Mouse (Mus musculus): ENCODE data around the gene Phf12. TPM values are rescaled to one million over a fixed set of nuclear protein-coding genes. Genes with fewer than 3 reads are reported as not detected.
"Not testable (repeated sequence)": the region's sequence is repeated elsewhere in the genome, so short reads cannot be mapped to it uniquely, and the experiment has no call there.

Gene Phf12
- total RNA-seq, 2 experiments from 2014 or later = 39.5 to 41.7 TPM

GRCm38 (mm10) chr11:78029240-78029639 lies 46.7 kb downstream of the Phf12 start:
- no peak for DNase-seq
- intact Hi-C loops (cut with DNase I) = no loop called here

DNA sequence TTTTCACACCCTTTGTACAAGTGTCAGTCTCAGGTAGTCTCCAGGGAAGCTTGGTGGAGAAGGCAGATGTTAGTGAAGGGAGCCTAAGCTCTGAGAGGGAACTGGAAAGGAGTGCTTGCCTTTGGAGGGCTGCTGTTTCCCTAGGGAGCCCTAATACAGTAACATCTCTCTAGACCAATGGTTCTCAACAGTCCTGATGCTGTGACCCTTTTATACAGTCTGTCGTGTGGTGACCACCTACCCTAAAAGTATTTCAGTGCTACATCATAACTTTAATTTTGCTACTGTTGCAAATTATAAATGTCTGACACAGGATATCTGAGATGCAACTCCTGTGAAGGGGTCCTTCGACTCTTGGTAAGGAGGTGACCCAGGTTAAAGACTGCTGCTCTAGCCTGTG lies 48.0 kb downstream of the Phf12 start:
- intact Hi-C loops (cut with DNase I) = no loop called here

DNA sequence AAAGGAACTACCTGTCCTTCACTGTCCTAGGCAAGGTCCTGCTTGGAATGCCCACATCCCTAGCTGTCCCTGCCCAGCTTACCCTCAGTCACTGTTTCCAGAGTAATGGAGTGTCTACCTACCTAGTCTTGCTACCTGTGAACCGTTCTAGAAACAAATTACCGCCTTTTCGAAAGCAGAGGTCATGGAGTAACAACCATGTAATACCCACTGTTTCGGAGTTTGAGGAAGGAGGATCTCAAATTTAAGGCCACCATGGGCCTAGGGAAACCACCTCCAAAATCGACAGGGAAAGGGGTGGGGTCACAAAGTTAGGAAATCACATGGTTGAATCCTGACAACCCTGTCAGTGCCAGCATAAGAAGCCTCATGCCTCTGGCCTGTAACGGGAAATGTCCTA lies 48.8 kb downstream of the Phf12 start:
- DNase-seq = no peak
- intact Hi-C loops (cut with DNase I) = no loop called here

More for the DNA sequence above, 48.0 kb downstream of the Phf12 start:
- DNase-seq = no peak

GRCm38 (mm10) chr11:78031947-78032808 lies 49.6 kb downstream of the Phf12 start, which contains the start of gene Dhrs13:
Gene Dhrs13, plus strand, starts transcription at chr11:78032280.
- intact Hi-C loops (cut with DNase I) = no loop called here
- peak; percentile 95 to 96 for DNase-seq

GRCm38 (mm10) chr11:78032809-78033195 lies 50.2 kb downstream of the Phf12 start:
- intact Hi-C loops (cut with DNase I) = no loop called here
- DNase-seq = no peak

- DNase-seq = no peak
- intact Hi-C loops (cut with DNase I) = no loop called here
These were observed 51.5 kb downstream of the Phf12 start for GRCm38 (mm10) chr11:78033931-78034617.

- intact Hi-C loops (cut with DNase I) = no loop called here
- DNase-seq = no peak
These were observed 54.2 kb downstream of the Phf12 start for GRCm38 (mm10) chr11:78036791-78037190.

GRCm38 (mm10) chr11:78037831-78038752 lies 55.5 kb downstream of the Phf12 start, which contains the start of gene Flot2:
Gene Flot2, plus strand, starts transcription at chr11:78037931.
- DNase-seq = peak; percentile 66 to 74
- intact Hi-C loops (cut with DNase I) = no loop called here

- intact Hi-C loops (cut with DNase I) = no loop called here
These were observed 58.3 kb downstream of the Phf12 start for GRCm38 (mm10) chr11:78040878-78041277.

DNA sequence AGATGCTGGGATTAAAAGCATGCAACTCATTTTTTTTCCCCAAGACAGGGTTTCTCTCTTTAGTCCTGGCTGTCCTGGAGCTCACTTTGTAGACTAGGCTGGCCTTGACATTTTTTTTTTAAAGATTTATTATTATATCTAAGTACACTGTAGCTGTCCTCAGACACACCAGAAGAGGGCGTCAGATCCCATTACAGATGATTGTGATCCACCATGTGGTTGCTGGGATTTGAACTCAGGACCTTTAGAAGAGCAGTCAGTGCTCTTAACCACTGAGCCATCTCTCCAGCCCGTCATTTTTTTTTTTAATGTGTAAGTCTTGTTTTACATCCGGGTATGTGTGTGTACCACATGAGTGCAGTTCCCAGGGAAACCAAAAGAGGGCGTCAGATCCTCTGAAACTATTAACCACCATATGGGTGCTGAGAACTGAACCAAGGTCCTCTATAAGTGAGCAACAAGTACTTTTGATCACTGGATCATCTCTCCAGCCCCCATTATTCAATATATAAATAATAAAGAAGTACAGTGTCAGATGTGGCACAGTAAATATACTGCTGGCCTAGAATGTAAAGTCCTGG lies 59.8 kb downstream of the Phf12 start:
- intact Hi-C loops (cut with DNase I); DNase-seq: not testable (repeated sequence)

More at GRCm38 (mm10) chr11:78040878-78041277, 58.3 kb downstream of the Phf12 start:
- DNase-seq = no peak

- intact Hi-C loops (cut with DNase I) = no loop called here
- peak; percentile 92 for DNase-seq
These were observed 62.3 kb downstream of the Phf12 start for GRCm38 (mm10) chr11:78044758-78045251.

- DNase-seq; intact Hi-C loops (cut with DNase I): not testable (repeated sequence)
These were observed 66.1 kb downstream of the Phf12 start for GRCm38 (mm10) chr11:78048637-78049036.

- intact Hi-C loops (cut with DNase I) = no loop called here
- no peak for DNase-seq
These were observed 70.5 kb downstream of the Phf12 start for GRCm38 (mm10) chr11:78053078-78053477.

- no peak for DNase-seq
These were observed 74.4 kb downstream of the Phf12 start for GRCm38 (mm10) chr11:78056946-78057345.

DNA sequence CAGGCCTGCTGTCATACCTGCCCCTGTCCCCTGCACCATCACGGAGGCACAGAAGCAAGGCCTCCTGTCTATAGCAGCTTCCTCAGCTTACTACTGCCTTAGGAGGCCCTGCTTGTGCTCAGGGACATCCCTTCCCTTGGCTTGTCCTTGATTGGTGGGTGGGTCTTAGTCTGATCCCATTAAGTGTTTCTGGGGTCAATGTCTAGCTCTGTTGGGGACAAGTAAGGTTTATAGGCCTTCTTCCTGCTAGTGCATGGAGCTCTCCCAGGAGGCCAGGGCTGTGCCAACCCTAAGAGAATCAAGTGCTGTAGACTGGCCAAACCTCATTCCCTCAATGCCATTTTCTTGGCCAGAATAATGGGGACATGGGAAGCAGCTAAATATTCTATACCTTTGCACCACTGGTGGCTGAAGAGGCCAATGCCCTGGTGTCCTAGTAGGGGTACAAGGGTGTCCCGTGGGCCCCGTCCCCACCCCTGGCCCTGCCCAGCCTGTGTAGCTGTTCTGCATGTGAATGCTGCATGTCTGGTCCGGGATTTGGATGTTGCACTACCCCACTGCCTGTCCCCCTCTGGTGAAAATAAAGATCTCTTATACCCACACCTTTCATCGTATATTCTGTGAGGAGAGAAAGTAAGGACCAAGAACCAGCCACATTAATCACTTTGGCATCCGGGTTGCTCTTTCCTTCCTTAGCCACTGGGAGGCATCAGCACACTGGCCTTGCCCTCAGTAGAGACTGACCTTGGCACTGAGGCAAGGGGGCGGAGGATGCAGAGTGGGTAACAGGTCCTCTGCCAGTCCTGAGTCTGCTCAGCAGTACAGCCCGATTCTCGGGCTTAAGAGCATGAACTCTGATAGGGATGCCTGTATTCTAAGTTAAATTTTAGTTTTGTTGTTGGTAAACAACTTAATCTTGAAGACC lies 77.5 kb downstream of the Phf12 start:
- intact Hi-C loops (cut with DNase I) = loop anchor here (1.0 to 2.0 kb wide), 2 partner anchors 91 to 117 kb away; no protein-coding TSS in a partner anchor
- DNase-seq = peak; percentile 84 to 91

More at GRCm38 (mm10) chr11:78056946-78057345, 74.4 kb downstream of the Phf12 start:
- intact Hi-C loops (cut with DNase I) = no loop called here

DNA sequence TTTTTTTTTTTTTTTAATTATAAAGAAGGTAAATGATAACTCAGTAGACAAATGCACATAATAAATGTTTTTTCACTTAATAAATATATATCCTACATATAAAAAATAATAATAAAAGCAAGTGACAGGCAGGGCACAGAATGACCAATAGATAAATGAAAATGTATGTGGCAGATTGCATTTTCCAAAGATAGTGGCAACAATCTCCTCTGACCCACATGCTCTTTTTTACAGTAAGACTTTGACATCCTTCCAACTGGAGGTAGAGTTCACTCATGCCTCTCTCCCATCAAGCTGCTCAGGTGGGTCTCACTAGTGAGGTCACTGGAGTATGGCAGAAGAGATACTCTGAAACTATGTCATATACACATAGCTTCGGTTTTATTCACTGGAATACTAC lies 80.0 kb downstream of the Phf12 start:
- no peak for DNase-seq
- intact Hi-C loops (cut with DNase I) = no loop called here

- intact Hi-C loops (cut with DNase I) = no loop called here
- no peak for DNase-seq
These were observed 83.4 kb downstream of the Phf12 start for GRCm38 (mm10) chr11:78065906-78066305.

DNA sequence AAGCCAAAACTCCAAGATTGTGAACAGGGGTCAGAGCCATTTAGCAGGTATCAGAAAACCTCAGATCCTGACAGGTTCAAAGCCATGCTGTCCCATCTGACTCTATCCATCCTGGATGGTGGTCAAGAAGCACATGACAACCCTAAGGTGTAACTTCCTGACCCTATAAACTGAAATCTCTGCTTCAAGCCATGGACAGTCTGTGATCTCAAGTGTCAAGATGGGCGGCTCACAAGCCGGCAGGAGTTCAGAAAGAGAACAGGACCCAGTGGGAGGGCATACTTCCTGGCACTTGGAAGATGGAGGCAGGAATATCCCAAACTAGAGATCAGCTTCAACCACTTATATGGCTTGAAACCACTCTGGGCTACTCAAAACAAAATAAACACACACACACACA lies 84.1 kb downstream of the Phf12 start:
- DNase-seq = no peak
- intact Hi-C loops (cut with DNase I) = no loop called here

GRCm38 (mm10) chr11:78067566-78067965 lies 85.0 kb downstream of the Phf12 start:
- DNase-seq = no peak
- intact Hi-C loops (cut with DNase I) = no loop called here

All from heart, postnatal 10 days (tissue).